Mouse (Mus musculus) limb, embryonic 14.5 days (tissue): ENCODE results near the gene Tex19.1. TPM values are rescaled to one million over a fixed set of nuclear protein-coding genes. Genes with fewer than 3 reads are reported as not detected.
A peak's percentile ranks its signal among the peaks of the same experiment; 100 is the strongest.

Source experiments
- ATAC-seq: fragments of 200-750 bp; cut with Nextera tagmentation; 2 replicates; pipeline ENCODE4 v1.8.0; 2017; ENCODE audit warnings: low read depth, moderate number of reproducible peaks, moderate TSS enrichment; ENCODE audit not compliant: low FRiP score
- DNase-seq: peaks from one replicate; pipeline ENCODE4 v3.0.0-alpha.2; 2015; ENCODE audit warnings: low spot score
- H3K27ac ChIP-seq: fragments of 300-500 bp; sonication (generic); replicated peaks from 2 replicates; pipeline ENCODE4 v1.5.1; 2014; ENCODE audit warnings: low read depth, mild to moderate bottlenecking, low read length, moderate library complexity, mixed read lengths
- H3K27me3 ChIP-seq: fragments of 300-500 bp; sonication (generic); 2 replicates; pipeline ENCODE4 v1.6.1; 2014; ENCODE audit warnings: low read length, mixed read lengths; ENCODE audit not compliant: control insufficient read depth, insufficient read depth
- H3K36me3 ChIP-seq: fragments of 300-500 bp; sonication (generic); 2 replicates; pipeline ENCODE4 v1.6.1; 2014; ENCODE audit warnings: mild to moderate bottlenecking, low read length, moderate library complexity, mixed read lengths; ENCODE audit not compliant: control insufficient read depth, insufficient read depth
- H3K4me1 ChIP-seq: fragments of 300-500 bp; sonication (generic); 2 replicates; pipeline ENCODE4 v1.6.1; 2014; ENCODE audit warnings: antibody characterized with exemption, low read length, mixed read lengths; ENCODE audit not compliant: control insufficient read depth, insufficient read depth
- H3K4me2 ChIP-seq: fragments of 300-500 bp; sonication (generic); replicated peaks from 2 replicates; pipeline ENCODE4 v1.6.1; 2014; ENCODE audit warnings: low read depth, mild to moderate bottlenecking, low read length, moderate library complexity; ENCODE audit not compliant: severe bottlenecking
- H3K4me3 ChIP-seq: fragments of 300-500 bp; sonication (generic); replicated peaks from 2 replicates; pipeline ENCODE4 v1.5.1; 2014; ENCODE audit warnings: low read length
- H3K9ac ChIP-seq: fragments of 300-500 bp; sonication (generic); 2 replicates; pipeline ENCODE4 v1.6.1; 2014; ENCODE audit warnings: mild to moderate bottlenecking, low read depth, low read length, moderate library complexity; ENCODE audit not compliant: severe bottlenecking
- H3K9me3 ChIP-seq: fragments of 300-500 bp; sonication (generic); 2 replicates; pipeline ENCODE4 v1.6.1; 2016; ENCODE audit warnings: low read length; ENCODE audit not compliant: control insufficient read depth
- POLR2A ChIP-seq: fragments of 200-500 bp; IDR thresholded peaks from 2 replicates; pipeline ENCODE4 v1.8.0; 2012; ENCODE audit warnings: inconsistent platforms, mild to moderate bottlenecking, moderate library complexity, borderline replicate concordance; ENCODE audit not compliant: insufficient read depth, insufficient read length; ENCODE audit errors: extremely low read depth
- WGBS: fragments of 180-500 bp; shearing (Covaris S2); extraction: QIAGEN DNeasy Blood & Tissue Kit; methylation state at CpG from one replicate; pipeline ENCODE4 v1.1.7; 2014; 5-methylcytosine and 5-hydroxymethylcytosine counted together
- polyA plus RNA-seq, 2 experiments: library from polyadenylated mRNA; depleted of rRNA in 1 of 2; stranded (reverse) in 1 of 2; unstranded in 1 of 2; fragments of >200 nt; fragmentation: Nextera tagmentation in 1 of 2; extraction: Ambion mirVana in 1 of 2; gene quantifications; 2 replicates each; pipeline versions ENCODE4 v1.2.1 to v1.2.3; 2012 to 2014

The Tex19.1 gene
- polyA plus RNA-seq, 2 experiments, result 0.10 TPM; not detected in 1

DNA sequence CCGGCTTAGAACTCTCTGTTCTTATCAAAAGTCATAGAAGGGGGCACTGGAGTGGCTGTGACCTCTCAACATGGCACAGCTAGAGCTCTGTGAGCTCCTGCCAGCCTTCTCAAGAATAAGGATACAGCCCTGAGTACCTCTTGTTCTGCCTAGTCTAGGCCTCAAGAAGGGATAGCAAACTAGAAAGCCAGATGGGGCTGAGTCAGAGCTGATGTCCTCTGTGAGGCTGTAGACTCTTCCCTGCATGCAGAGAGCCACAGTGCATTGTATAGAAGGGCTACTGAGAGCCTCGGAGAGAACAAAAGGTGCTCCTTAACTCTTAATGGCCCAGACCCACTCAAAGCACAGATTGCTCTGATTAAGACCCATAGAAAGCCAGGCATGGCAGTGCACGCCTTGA is 28.3 kb downstream of the Tex19.1 start:
- no peak for ATAC-seq
- WGBS, result 48% methylated on average over 3 of the region's 3 CpGs
- DNase-seq, result no peak
- Histone ChIP-seq H3K36me3 (peaks cover 3% of the 10 kb centered on the region; the same call in 1 of the 2 replicates), H3K9ac (no peak overlapping the region), H3K4me1 (no peaks in the 10 kb centered on the region), H3K27ac (no peak overlapping the region), H3K9me3 (no peaks in the 10 kb centered on the region), H3K4me2 (no peak overlapping the region), H3K4me3 (no peak overlapping the region), H3K27me3 (no peaks in the 10 kb centered on the region)
- TF ChIP-seq POLR2A, result no peak

DNA sequence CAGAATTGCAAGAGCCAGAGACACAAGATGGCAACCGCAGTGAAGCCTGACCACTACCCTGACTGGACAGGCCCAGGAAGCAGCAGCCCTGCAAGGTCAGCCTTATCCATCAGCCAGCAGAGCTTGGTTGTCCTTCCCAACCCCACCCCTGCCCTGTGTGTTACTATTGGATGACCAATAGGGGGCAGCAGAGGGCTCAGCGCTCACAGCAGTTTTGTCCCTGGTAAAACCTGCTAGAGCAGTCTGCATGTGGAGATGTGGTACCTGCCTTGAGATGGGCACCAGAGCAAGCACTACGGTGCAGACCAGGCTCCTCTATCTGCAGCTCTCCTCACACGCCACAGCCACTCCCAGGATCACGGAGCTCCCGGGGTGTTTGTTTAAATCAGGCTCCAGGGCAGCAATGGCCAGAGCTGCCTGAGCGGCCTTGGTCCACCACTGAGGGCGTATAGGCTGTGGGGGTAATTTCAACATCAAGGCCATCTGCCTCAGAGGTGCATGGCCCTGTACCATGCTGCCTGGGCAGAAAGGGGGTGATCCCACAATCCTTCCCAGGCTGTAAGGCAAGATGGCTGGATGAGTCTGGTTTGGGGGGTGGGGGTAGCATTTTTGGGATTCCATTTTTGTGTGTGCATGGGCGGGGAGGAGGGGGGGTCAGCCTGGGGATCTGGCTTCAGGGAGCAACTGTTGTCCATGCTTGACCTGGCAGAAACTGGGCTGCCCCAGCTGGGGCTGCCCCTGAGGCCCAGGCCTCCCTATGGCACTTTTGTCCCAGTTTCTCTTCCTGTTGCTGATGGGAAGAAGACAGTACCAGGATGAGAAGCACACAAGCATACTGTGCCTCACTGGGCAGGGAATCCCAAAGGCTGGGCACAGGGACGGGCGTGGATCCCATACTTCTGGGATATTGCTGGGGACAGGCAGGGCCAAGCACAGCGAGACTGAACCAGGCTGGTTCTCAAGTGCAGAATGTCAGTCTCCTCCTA is 30.6 kb downstream of the Tex19.1 start:
- Histone ChIP-seq H3K9me3 (no peaks in the 10 kb centered on the region), H3K27me3 (no peaks in the 10 kb centered on the region), H3K27ac (no peak overlapping the region), H3K4me2 (no peak overlapping the region), H3K36me3 (peaks cover 13% of the 10 kb centered on the region), H3K9ac (no peak overlapping the region), H3K4me3 (no peak overlapping the region), H3K4me1 (no peaks in the 10 kb centered on the region)
- ATAC-seq, result no peak
- no peak for TF ChIP-seq POLR2A
- DNase-seq, result peak; percentile 64
- WGBS, result 51% methylated on average over 12 of the region's 12 CpGs

DNA sequence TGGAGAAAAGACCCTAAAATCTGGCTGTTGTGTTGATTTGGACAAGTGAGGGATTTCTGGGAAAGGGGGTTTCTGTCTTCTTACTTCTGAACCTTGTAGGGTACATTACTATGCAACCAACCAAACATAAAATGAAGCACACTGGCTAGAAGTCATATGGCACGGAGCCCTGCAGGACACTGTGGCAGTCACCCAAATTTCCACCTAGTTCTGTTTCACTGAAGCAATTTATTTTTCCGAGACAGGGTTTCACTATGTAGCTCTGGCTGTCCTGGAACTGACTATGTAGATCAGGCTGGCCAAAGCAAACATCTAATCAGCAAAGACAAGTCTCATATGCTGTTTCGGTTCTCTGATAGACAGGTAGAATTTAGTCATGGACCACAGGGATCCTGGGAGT is 43.7 kb downstream of the Tex19.1 start:
- no peak for ATAC-seq
- H3K27ac ChIP-seq, result no peak overlapping the region
- H3K4me3 ChIP-seq, result no peak overlapping the region
- no peak overlapping the region for H3K4me2 ChIP-seq
- H3K27me3 ChIP-seq, result no peaks in the 10 kb centered on the region
- 72% methylated on average over 3 of the region's 3 CpGs for whole genome bisulfite sequencing
- H3K9ac ChIP-seq, result no peak overlapping the region
- H3K36me3 ChIP-seq, result peaks cover 3% of the 10 kb centered on the region; the same call in 1 of the 2 replicates
- TF ChIP-seq POLR2A, result no peak
- DNase-seq, result peak; percentile 36
- H3K4me1 ChIP-seq, result no peaks in the 10 kb centered on the region
- H3K9me3 ChIP-seq, result no peaks in the 10 kb centered on the region

DNA sequence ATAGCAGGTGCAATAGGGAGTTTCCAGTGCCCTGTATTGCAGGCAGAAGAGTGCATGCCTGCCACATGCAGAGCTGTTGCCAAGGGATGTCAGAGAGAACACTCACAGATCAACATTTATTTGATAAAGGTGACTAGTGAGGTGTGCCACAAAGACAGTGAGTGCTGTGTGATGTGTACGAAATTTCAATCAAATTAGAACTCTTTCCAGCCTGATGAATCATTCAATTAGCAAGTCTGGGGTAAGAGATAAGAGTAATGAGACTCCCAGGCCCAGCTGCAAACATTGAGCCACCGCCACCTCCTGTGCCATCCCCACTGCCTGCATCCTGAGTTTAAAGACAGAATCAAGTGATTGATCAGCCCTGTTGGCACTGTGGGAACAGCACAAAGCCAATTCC is 46.8 kb downstream of the Tex19.1 start:
- ATAC-seq (no peak), DNase-seq (no peak)
- TF ChIP-seq POLR2A, result no peak
- no peak overlapping the region for H3K27ac ChIP-seq
- no peak overlapping the region for H3K4me3 ChIP-seq
- no peak overlapping the region for H3K9ac ChIP-seq
- no peaks in the 10 kb centered on the region for H3K27me3 ChIP-seq
- H3K4me1 ChIP-seq, result no peaks in the 10 kb centered on the region
- peaks cover 14% of the 10 kb centered on the region for H3K36me3 ChIP-seq
- H3K4me2 ChIP-seq, result no peak overlapping the region
- whole genome bisulfite sequencing, result 64% methylated on average over 2 of the region's 2 CpGs
- H3K9me3 ChIP-seq, result no peaks in the 10 kb centered on the region

DNA sequence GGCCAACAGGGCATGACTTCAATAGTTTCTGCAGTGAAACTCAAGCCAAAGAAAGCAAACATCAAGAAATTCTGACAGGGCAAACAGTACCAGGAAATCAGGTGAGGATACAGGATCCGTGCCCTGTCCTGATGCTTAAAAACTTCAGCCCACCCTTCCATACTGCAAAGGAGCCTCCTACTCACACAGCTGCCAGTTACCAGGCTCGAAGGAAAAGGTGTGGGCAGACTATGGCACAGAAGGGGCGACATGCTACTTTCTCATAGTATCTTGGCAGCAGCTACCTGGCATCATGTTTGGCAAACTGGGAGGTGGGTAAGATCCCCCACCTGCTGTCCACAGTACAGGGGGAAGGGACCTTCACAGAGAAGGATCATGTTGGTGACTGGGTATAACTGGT is 47.5 kb downstream of the Tex19.1 start:
- Histone ChIP-seq H3K4me2 (no peak overlapping the region), H3K9ac (no peak overlapping the region), H3K4me3 (no peak overlapping the region), H3K9me3 (no peaks in the 10 kb centered on the region), H3K27ac (no peak overlapping the region), H3K27me3 (no peaks in the 10 kb centered on the region), H3K4me1 (no peaks in the 10 kb centered on the region), H3K36me3 (peaks cover 14% of the 10 kb centered on the region)
- ATAC-seq (no peak), DNase-seq (no peak)
- TF ChIP-seq POLR2A, result no peak
- WGBS, result 89% methylated on average over 3 of the region's 3 CpGs

Other genes with a start within 250 kb of the Tex19.1 start
- 5.4 and 7.1 TPM in 2 replicates for gene Ccdc57, start 213.3 kb upstream of the Tex19.1 start, polyA plus RNA-seq (2012; rRNA removed)
- gene Ccdc57, start 213.3 kb upstream of the Tex19.1 start, polyA plus RNA-seq (2014; fragmentation: Nextera tagmentation; extraction: Ambion mirVana), result 3.8 and 5.1 TPM in 2 replicates
- gene Slc16a3, start 197.7 kb upstream of the Tex19.1 start, polyA plus RNA-seq (2012; rRNA removed), result 69.5 and 111 TPM in 2 replicates
- gene Slc16a3, start 197.7 kb upstream of the Tex19.1 start, polyA plus RNA-seq (2014; fragmentation: Nextera tagmentation; extraction: Ambion mirVana), result 36.3 and 36.4 TPM in 2 replicates
- 140 and 148 TPM in 2 replicates for gene Csnk1d, start 154.8 kb upstream of the Tex19.1 start, polyA plus RNA-seq (2012; rRNA removed)
- gene Csnk1d, start 154.8 kb upstream of the Tex19.1 start, polyA plus RNA-seq (2014; fragmentation: Nextera tagmentation; extraction: Ambion mirVana), result 65.8 and 74.9 TPM in 2 replicates
- 0.36 and 0.69 TPM in 2 replicates for gene Cd7, start 106.7 kb upstream of the Tex19.1 start, polyA plus RNA-seq (2012; rRNA removed)
- gene Cd7, start 106.7 kb upstream of the Tex19.1 start, polyA plus RNA-seq (2014; fragmentation: Nextera tagmentation; extraction: Ambion mirVana), result 0.19 and 0.21 TPM in 2 replicates
- 0.12 TPM in 1 of 2 replicates, not detected in the other for gene Sectm1b, start 82.6 kb upstream of the Tex19.1 start, polyA plus RNA-seq (2012; rRNA removed)
- gene Sectm1b, start 82.6 kb upstream of the Tex19.1 start, polyA plus RNA-seq (2014; fragmentation: Nextera tagmentation; extraction: Ambion mirVana), result not detected in 2 replicates
- gene Sectm1a, start 64.9 kb upstream of the Tex19.1 start, polyA plus RNA-seq (2012; rRNA removed), result 1.0 and 1.2 TPM in 2 replicates
- 0.76 and 1.3 TPM in 2 replicates for gene Sectm1a, start 64.9 kb upstream of the Tex19.1 start, polyA plus RNA-seq (2014; fragmentation: Nextera tagmentation; extraction: Ambion mirVana)
- gene Tex19.2, start 27.5 kb upstream of the Tex19.1 start, polyA plus RNA-seq (2012; rRNA removed), result 0.04 TPM in 1 of 2 replicates, not detected in the other
- gene Tex19.2, start 27.5 kb upstream of the Tex19.1 start, polyA plus RNA-seq (2014; fragmentation: Nextera tagmentation; extraction: Ambion mirVana), result not detected in 2 replicates
- gene Uts2r, start 14.1 kb downstream of the Tex19.1 start, polyA plus RNA-seq (2012; rRNA removed), result 2.1 and 3.1 TPM in 2 replicates
- 1.0 and 1.4 TPM in 2 replicates for gene Uts2r, start 14.1 kb downstream of the Tex19.1 start, polyA plus RNA-seq (2014; fragmentation: Nextera tagmentation; extraction: Ambion mirVana)
- 45.5 and 52.2 TPM in 2 replicates for gene Hexdc, start 58.3 kb downstream of the Tex19.1 start, polyA plus RNA-seq (2012; rRNA removed)
- gene Hexdc, start 58.3 kb downstream of the Tex19.1 start, polyA plus RNA-seq (2014; fragmentation: Nextera tagmentation; extraction: Ambion mirVana), result 8.4 and 12.5 TPM in 2 replicates
- 12.5 and 12.7 TPM in 2 replicates for gene Ogfod3, start 58.6 kb downstream of the Tex19.1 start, polyA plus RNA-seq (2012; rRNA removed)
- 21.8 and 22.4 TPM in 2 replicates for gene Ogfod3, start 58.6 kb downstream of the Tex19.1 start, polyA plus RNA-seq (2014; fragmentation: Nextera tagmentation; extraction: Ambion mirVana)
- 47.1 and 50.4 TPM in 2 replicates for gene Cybc1, start 83.2 kb downstream of the Tex19.1 start, polyA plus RNA-seq (2012; rRNA removed)
- gene Cybc1, start 83.2 kb downstream of the Tex19.1 start, polyA plus RNA-seq (2014; fragmentation: Nextera tagmentation; extraction: Ambion mirVana), result 41.3 and 49.6 TPM in 2 replicates
- gene Narf, start 91.1 kb downstream of the Tex19.1 start, polyA plus RNA-seq (2012; rRNA removed), result 44.1 and 52.3 TPM in 2 replicates
- 49.4 and 58.5 TPM in 2 replicates for gene Narf, start 91.1 kb downstream of the Tex19.1 start, polyA plus RNA-seq (2014; fragmentation: Nextera tagmentation; extraction: Ambion mirVana)
- 43.7 and 54.2 TPM in 2 replicates for gene Foxk2, start 113.8 kb downstream of the Tex19.1 start, polyA plus RNA-seq (2012; rRNA removed)
- gene Foxk2, start 113.8 kb downstream of the Tex19.1 start, polyA plus RNA-seq (2014; fragmentation: Nextera tagmentation; extraction: Ambion mirVana), result 11.1 and 13.7 TPM in 2 replicates
- 94.5 and 110 TPM in 2 replicates for gene Wdr45b, start 208.3 kb downstream of the Tex19.1 start, polyA plus RNA-seq (2012; rRNA removed)
- gene Wdr45b, start 208.3 kb downstream of the Tex19.1 start, polyA plus RNA-seq (2014; fragmentation: Nextera tagmentation; extraction: Ambion mirVana), result 113 and 116 TPM in 2 replicates
- gene Rab40b, start 242.1 kb downstream of the Tex19.1 start, polyA plus RNA-seq (2012; rRNA removed), result 10.8 and 13.0 TPM in 2 replicates
- gene Rab40b, start 242.1 kb downstream of the Tex19.1 start, polyA plus RNA-seq (2014; fragmentation: Nextera tagmentation; extraction: Ambion mirVana), result 16.8 and 19.0 TPM in 2 replicates